Mouse (Mus musculus) ES-Bruce4 (cell line): ENCODE measurements around the gene Fam228b.

ENCODE experiments used
- CTCF ChIP-seq: IDR thresholded peaks from one replicate; pipeline ENCODE4 v1.8.1; 2011; ENCODE audit warnings: low read depth, low read length
- EP300 ChIP-seq: IDR thresholded peaks from 2 replicates; pipeline ENCODE4 v1.6.1; 2011; ENCODE audit warnings: low read depth, low read length; ENCODE audit not compliant: insufficient read depth
- POLR2A ChIP-seq: IDR thresholded peaks from one replicate; pipeline ENCODE4 v1.8.1; 2011; ENCODE audit warnings: low read length; ENCODE audit not compliant: insufficient read depth

GRCm38 (mm10) chr12:4694534-4694933 lies 74.5 kb downstream of the Fam228b start:
- TF ChIP-seq CTCF: no peak
- TF ChIP-seq POLR2A: no peak
- no peak for TF ChIP-seq EP300
